Mouse (Mus musculus) embryonic facial prominence, embryonic 13.5 days (tissue): Measurements from ENCODE around the gene Asb18. TPM values are rescaled to one million over a fixed set of nuclear protein-coding genes. Genes with fewer than 3 reads are reported as not detected.

Experiments
- ATAC-seq: fragments of 200-750 bp; cut with Nextera tagmentation; 2 replicates; pipeline ENCODE4 v1.8.0; 2017; ENCODE audit warnings: low read depth; ENCODE audit not compliant: insufficient number of reproducible peaks, insufficient read depth, low FRiP score, low TSS enrichment
- H3K27ac ChIP-seq: fragments of 300-500 bp; sonication (generic); 2 replicates; pipeline ENCODE4 v1.5.1; 2015; ENCODE audit warnings: moderate library complexity, mild to moderate bottlenecking, inconsistent platforms
- H3K27me3 ChIP-seq: fragments of 300-500 bp; sonication (generic); 2 replicates; pipeline ENCODE4 v1.6.1; 2015; ENCODE audit warnings: mild to moderate bottlenecking, inconsistent platforms
- H3K36me3 ChIP-seq: fragments of 300-500 bp; sonication (generic); 2 replicates; pipeline ENCODE4 v1.6.1; 2015; ENCODE audit warnings: mild to moderate bottlenecking, inconsistent platforms
- H3K4me1 ChIP-seq: fragments of 300-500 bp; sonication (generic); 2 replicates; pipeline ENCODE4 v1.6.1; 2015; ENCODE audit warnings: inconsistent platforms
- H3K4me2 ChIP-seq: fragments of 300-500 bp; sonication (generic); 2 replicates; pipeline ENCODE4 v1.6.1; 2015; ENCODE audit warnings: moderate library complexity, mild to moderate bottlenecking, inconsistent platforms
- H3K4me3 ChIP-seq: fragments of 300-500 bp; sonication (generic); 2 replicates; pipeline ENCODE4 v1.5.1; 2015; ENCODE audit warnings: mild to moderate bottlenecking, inconsistent platforms
- H3K9ac ChIP-seq: fragments of 300-500 bp; sonication (generic); 2 replicates; pipeline ENCODE4 v1.6.1; 2015; ENCODE audit warnings: mild to moderate bottlenecking, inconsistent platforms
- H3K9me3 ChIP-seq: fragments of 300-500 bp; sonication (generic); 2 replicates; pipeline ENCODE4 v1.6.1; 2016; ENCODE audit warnings: inconsistent platforms
- WGBS: fragments of 180-500 bp; shearing (Covaris S2); methylation state at CpG from one replicate; pipeline ENCODE4 v1.1.7; 2015; ENCODE audit warnings: mixed read lengths; 5-methylcytosine and 5-hydroxymethylcytosine counted together
- polyA plus RNA-seq: library from polyadenylated mRNA; unstranded; fragments of >200 nt; fragmentation: Nextera tagmentation; extraction: Ambion mirVana; gene quantifications from 2 replicates; pipeline ENCODE4 v1.2.1, GENCODE M21; 2015

The Asb18 gene
- polyA plus RNA-seq, 1 experiment from 2014 or later: not detected

GRCm38 (mm10) chr1:90012168-90012567 lies 2.3 kb downstream of the Asb18 start:
- Histone ChIP-seq H3K27me3 (peaks cover 10% of the 10 kb centered on the region; the same call in 1 of the 2 replicates), H3K4me3 (no peak overlapping the region), H3K27ac (no peak overlapping the region), H3K36me3 (no peaks in the 10 kb centered on the region), H3K9ac (no peak overlapping the region), H3K9me3 (no peaks in the 10 kb centered on the region), H3K4me2 (no peak overlapping the region), H3K4me1 (no peaks in the 10 kb centered on the region)
- ATAC-seq: no peak
- WGBS: 55% methylated on average over 3 of the region's 3 CpGs

GRCm38 (mm10) chr1:90010077-90010476 lies 4.4 kb downstream of the Asb18 start:
- H3K36me3 ChIP-seq: no peaks in the 10 kb centered on the region
- H3K27ac ChIP-seq: no peak overlapping the region
- H3K9me3 ChIP-seq: no peaks in the 10 kb centered on the region
- 94% methylated on average over 1 of the region's 1 CpGs for WGBS
- no peaks in the 10 kb centered on the region for H3K4me1 ChIP-seq
- H3K9ac ChIP-seq: no peak overlapping the region
- peaks cover 17% of the 10 kb centered on the region; the same call in 1 of the 2 replicates for H3K27me3 ChIP-seq
- no peak for ATAC-seq
- no peak overlapping the region for H3K4me2 ChIP-seq
- H3K4me3 ChIP-seq: no peak overlapping the region

DNA sequence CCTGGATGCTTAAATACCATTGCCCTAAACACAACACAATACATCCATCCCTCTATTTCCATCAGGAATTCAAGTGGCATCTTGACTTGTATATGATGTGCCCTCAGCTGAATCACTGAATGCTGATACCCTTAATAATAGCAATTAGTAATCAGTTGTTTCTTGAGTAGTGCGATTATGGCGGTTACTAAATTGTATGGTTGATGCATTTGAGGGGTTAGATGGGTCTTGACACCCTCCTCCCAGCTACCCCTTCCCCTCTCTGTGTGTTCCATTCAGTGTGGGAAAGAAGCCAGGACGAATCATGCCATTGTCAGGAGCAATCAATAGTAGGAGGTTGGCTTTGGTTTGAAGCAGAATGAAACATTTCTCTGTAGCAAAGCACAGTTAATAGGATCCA lies 5.3 kb downstream of the Asb18 start:
- no peaks in the 10 kb centered on the region for H3K4me1 ChIP-seq
- H3K36me3 ChIP-seq: no peaks in the 10 kb centered on the region
- H3K9me3 ChIP-seq: no peaks in the 10 kb centered on the region
- no peak overlapping the region for H3K27ac ChIP-seq
- H3K9ac ChIP-seq: no peak overlapping the region
- peaks cover 17% of the 10 kb centered on the region; the same call in 1 of the 2 replicates for H3K27me3 ChIP-seq
- H3K4me2 ChIP-seq: no peak overlapping the region
- H3K4me3 ChIP-seq: no peak overlapping the region
- 79% methylated on average over 3 of the region's 3 CpGs for WGBS
- no peak for ATAC-seq

- Histone ChIP-seq H3K4me1 (no peaks in the 10 kb centered on the region), H3K27me3 (peaks cover 20% of the 10 kb centered on the region; the same call in 1 of the 2 replicates), H3K36me3 (no peaks in the 10 kb centered on the region), H3K27ac (no peak overlapping the region), H3K9ac (no peak overlapping the region), H3K9me3 (no peaks in the 10 kb centered on the region), H3K4me3 (no peak overlapping the region), H3K4me2 (no peak overlapping the region)
- no peak for ATAC-seq
- WGBS: 73% methylated on average over 14 of the region's 14 CpGs
Observed at GRCm38 (mm10) chr1:90006666-90007065, 7.8 kb downstream of the Asb18 start.

- H3K27ac ChIP-seq: no peak overlapping the region
Observed at GRCm38 (mm10) chr1:90000981-90001380, 13.5 kb downstream of the Asb18 start.

GRCm38 (mm10) chr1:89999858-90000257 lies 14.6 kb downstream of the Asb18 start:
- Histone ChIP-seq H3K4me2 (no peak overlapping the region), H3K9ac (no peak overlapping the region), H3K27ac (no peak overlapping the region), H3K9me3 (no peaks in the 10 kb centered on the region), H3K27me3 (peaks cover 34% of the 10 kb centered on the region), H3K36me3 (no peaks in the 10 kb centered on the region), H3K4me3 (no peak overlapping the region), H3K4me1 (no peaks in the 10 kb centered on the region)
- WGBS: 75% methylated on average over 3 of the region's 3 CpGs
- no peak for ATAC-seq

More at GRCm38 (mm10) chr1:90000981-90001380, 13.5 kb downstream of the Asb18 start:
- Histone ChIP-seq H3K4me3 (no peak overlapping the region), H3K36me3 (no peaks in the 10 kb centered on the region), H3K4me1 (no peaks in the 10 kb centered on the region), H3K9ac (no peak overlapping the region), H3K9me3 (no peaks in the 10 kb centered on the region), H3K27me3 (peaks cover 23% of the 10 kb centered on the region), H3K4me2 (no peak overlapping the region)
- no peak for ATAC-seq
- WGBS: 56% methylated on average over 5 of the region's 5 CpGs

GRCm38 (mm10) chr1:89998696-89999095 lies 15.8 kb downstream of the Asb18 start:
- Histone ChIP-seq H3K36me3 (no peaks in the 10 kb centered on the region), H3K4me1 (no peaks in the 10 kb centered on the region), H3K9ac (no peak overlapping the region), H3K27ac (no peak overlapping the region), H3K4me2 (no peak overlapping the region), H3K27me3 (peaks cover 46% of the 10 kb centered on the region), H3K4me3 (no peak overlapping the region), H3K9me3 (no peaks in the 10 kb centered on the region)
- no peak for ATAC-seq
- 66% methylated on average over 2 of the region's 2 CpGs for WGBS

DNA sequence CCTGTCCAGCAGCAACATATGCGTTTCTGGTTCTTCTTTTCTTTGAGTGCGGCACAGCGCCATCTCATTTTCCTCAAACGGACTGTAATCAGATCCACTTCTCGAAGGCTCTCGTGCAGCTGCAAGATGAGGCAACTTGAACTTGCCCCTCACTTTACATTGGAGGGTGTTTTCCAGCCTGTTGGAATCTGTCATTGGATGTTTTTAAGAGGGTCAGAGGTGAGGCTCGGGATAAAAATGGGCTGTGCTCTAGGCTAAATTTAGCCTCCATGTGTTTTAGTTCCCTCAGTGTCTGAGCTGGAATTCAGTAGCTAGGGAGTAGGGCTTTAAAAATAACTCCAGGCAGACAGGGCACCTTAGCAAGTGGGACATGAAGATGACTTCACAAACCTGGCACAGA lies 16.4 kb downstream of the Asb18 start:
- no peak overlapping the region for H3K4me2 ChIP-seq
- no peak overlapping the region for H3K27ac ChIP-seq
- no peaks in the 10 kb centered on the region for H3K9me3 ChIP-seq
- no peaks in the 10 kb centered on the region for H3K36me3 ChIP-seq
- ATAC-seq: no peak
- H3K27me3 ChIP-seq: peaks cover 52% of the 10 kb centered on the region
- 14% methylated on average over 7 of the region's 7 CpGs for WGBS
- no peak overlapping the region for H3K9ac ChIP-seq
- H3K4me1 ChIP-seq: no peaks in the 10 kb centered on the region
- H3K4me3 ChIP-seq: no peak overlapping the region

DNA sequence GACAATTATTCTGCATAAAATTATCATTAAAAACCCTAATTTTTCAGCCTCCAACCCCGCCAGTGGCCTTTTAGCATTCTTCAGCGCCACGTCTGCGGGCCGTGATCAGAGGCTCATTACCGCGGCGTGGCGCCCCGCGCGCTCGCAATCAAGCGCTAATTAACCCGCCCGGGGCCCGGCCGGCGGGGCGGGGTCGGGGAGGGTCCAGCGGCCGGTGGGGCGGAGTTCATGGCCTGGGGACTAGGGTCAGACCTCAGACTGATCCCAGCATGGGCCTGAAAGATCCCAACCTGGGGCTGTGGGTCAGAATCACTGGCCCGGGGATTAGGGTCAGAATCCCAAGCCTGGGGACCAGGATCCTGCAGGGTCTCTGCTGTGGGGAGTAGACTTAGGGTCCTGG lies 22.2 kb downstream of the Asb18 start:
- peaks cover 7% of the 10 kb centered on the region; the same call in 1 of the 2 replicates for H3K4me1 ChIP-seq
- no peaks in the 10 kb centered on the region for H3K36me3 ChIP-seq
- H3K27me3 ChIP-seq: peaks cover 78% of the 10 kb centered on the region
- ATAC-seq: no peak
- peak overlapping the region; percentile 52 for H3K4me2 ChIP-seq
- under 1% methylated on average over 25 of the region's 25 CpGs for WGBS
- no peak overlapping the region for H3K27ac ChIP-seq
- peak overlapping the region; percentile 29 for H3K4me3 ChIP-seq
- no peaks in the 10 kb centered on the region for H3K9me3 ChIP-seq
- H3K9ac ChIP-seq: 0 out of 2 replicates have a peak overlapping the region, but pooled peaks have one; percentile 27

- Histone ChIP-seq H3K27me3 (peaks cover 13% of the 10 kb centered on the region), H3K9ac (no peak overlapping the region), H3K36me3 (no peaks in the 10 kb centered on the region), H3K9me3 (no peaks in the 10 kb centered on the region), H3K4me1 (no peaks in the 10 kb centered on the region), H3K4me2 (no peak overlapping the region), H3K27ac (no peak overlapping the region), H3K4me3 (no peak overlapping the region)
- no peak for ATAC-seq
- WGBS: 91% methylated on average over 8 of the region's 8 CpGs
Observed at GRCm38 (mm10) chr1:89977261-89977660, 37.2 kb downstream of the Asb18 start.

DNA sequence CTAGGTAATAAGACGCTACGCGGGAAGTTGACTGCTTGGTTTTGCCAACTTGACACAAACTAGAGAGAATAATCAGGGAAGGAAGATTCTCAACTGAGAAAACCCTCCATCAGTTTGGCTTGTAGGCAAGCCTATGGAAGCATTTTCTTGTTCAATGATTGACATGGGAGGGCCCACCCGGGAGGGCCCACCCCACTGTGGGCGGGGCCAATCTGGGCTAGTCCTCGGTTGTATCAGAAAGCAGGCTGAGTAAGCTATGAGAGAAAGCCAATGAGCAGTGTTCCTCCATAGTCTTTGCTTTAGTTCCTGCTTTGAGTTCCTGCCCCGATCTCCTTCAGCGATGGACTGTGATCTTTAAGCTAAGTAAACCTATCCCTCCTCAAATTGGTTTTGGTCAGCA lies 38.1 kb downstream of the Asb18 start:
- Histone ChIP-seq H3K9ac (no peak overlapping the region), H3K4me2 (no peak overlapping the region), H3K9me3 (no peaks in the 10 kb centered on the region), H3K4me1 (no peaks in the 10 kb centered on the region), H3K27ac (no peak overlapping the region), H3K36me3 (no peaks in the 10 kb centered on the region), H3K27me3 (peaks cover 21% of the 10 kb centered on the region), H3K4me3 (no peak overlapping the region)
- ATAC-seq: no peak
- WGBS: 78% methylated on average over 8 of the region's 8 CpGs

GRCm38 (mm10) chr1:89974541-89974940 lies 39.9 kb downstream of the Asb18 start:
- Histone ChIP-seq H3K4me1 (no peaks in the 10 kb centered on the region), H3K9ac (no peak overlapping the region), H3K36me3 (no peaks in the 10 kb centered on the region), H3K4me3 (no peak overlapping the region), H3K27ac (no peak overlapping the region), H3K4me2 (no peak overlapping the region), H3K9me3 (no peaks in the 10 kb centered on the region), H3K27me3 (peaks cover 40% of the 10 kb centered on the region)
- ATAC-seq: no peak
- WGBS: 78% methylated on average over 8 of the region's 8 CpGs
